Mouse (Mus musculus) CH12F3 (cell line): ENCODE measurements around the gene Ifng.

Experiments used
- in situ Hi-C: fragments of 300-500 bp; cut with MboI; formaldehyde crosslinking; loops from 2 replicates; pipeline ENCODE4 v1.14.3; 2020; ENCODE audit warnings: low sequenced_read_pairs

Ifng gene

GRCm38 (mm10) chr10:118479244-118479643 lies 38.4 kb downstream of the Ifng start:
- in situ Hi-C loops: no loop called here

GRCm38 (mm10) chr10:118480118-118480517 lies 39.3 kb downstream of the Ifng start:
- in situ Hi-C loops: no loop called here

- in situ Hi-C loops: no loop called here
Observed at GRCm38 (mm10) chr10:118480793-118481192, 39.9 kb downstream of the Ifng start.

GRCm38 (mm10) chr10:118494109-118494508 lies 53.3 kb downstream of the Ifng start:
- in situ Hi-C loops: no loop called here

GRCm38 (mm10) chr10:118495362-118495761 lies 54.5 kb downstream of the Ifng start:
- in situ Hi-C loops: no loop called here
